Mouse (Mus musculus) neural tube, embryonic 15.5 days (tissue): ENCODE data around the gene Ttc23. TPM values are rescaled to one million over a fixed set of nuclear protein-coding genes. Genes with fewer than 3 reads are reported as not detected.
A peak's percentile ranks its signal among the peaks of the same experiment; 100 is the strongest.

Source experiments
- ATAC-seq: fragments of 200-750 bp; cut with Nextera tagmentation; 2 replicates; pipeline ENCODE4 v1.8.0; 2017; ENCODE audit warnings: mild to moderate bottlenecking, moderate TSS enrichment, moderate library complexity; ENCODE audit not compliant: low FRiP score
- H3K27ac ChIP-seq: fragments of 300-500 bp; sonication (generic); replicated peaks from 2 replicates; pipeline ENCODE4 v1.5.1; 2015; ENCODE audit warnings: mild to moderate bottlenecking, inconsistent platforms
- H3K27me3 ChIP-seq: fragments of 300-500 bp; sonication (generic); replicated peaks from 2 replicates; pipeline ENCODE4 v1.6.1; 2015; ENCODE audit warnings: inconsistent platforms
- H3K36me3 ChIP-seq: fragments of 300-500 bp; sonication (generic); 2 replicates; pipeline ENCODE4 v1.6.1; 2015; ENCODE audit warnings: inconsistent platforms
- H3K4me1 ChIP-seq: fragments of 300-500 bp; sonication (generic); 2 replicates; pipeline ENCODE4 v1.6.1; 2015; ENCODE audit warnings: inconsistent platforms
- H3K4me2 ChIP-seq: fragments of 300-500 bp; sonication (generic); 2 replicates; pipeline ENCODE4 v1.6.1; 2015; ENCODE audit warnings: inconsistent platforms, mild to moderate bottlenecking, moderate library complexity
- H3K4me3 ChIP-seq: fragments of 300-500 bp; sonication (generic); replicated peaks from 2 replicates; pipeline ENCODE4 v1.5.1; 2015; ENCODE audit warnings: mild to moderate bottlenecking, inconsistent platforms
- H3K9ac ChIP-seq: fragments of 300-500 bp; sonication (generic); replicated peaks from 2 replicates; pipeline ENCODE4 v1.6.1; 2015; ENCODE audit warnings: mild to moderate bottlenecking, inconsistent platforms
- H3K9me3 ChIP-seq: fragments of 300-500 bp; sonication (generic); replicated peaks from 2 replicates; pipeline ENCODE4 v1.6.1; 2016; ENCODE audit warnings: inconsistent platforms
- WGBS: fragments of 180-500 bp; shearing (Covaris S2); methylation state at CpG from one replicate; pipeline ENCODE4 v1.1.7; 2015; ENCODE audit warnings: mixed read lengths; 5-methylcytosine and 5-hydroxymethylcytosine counted together
- polyA plus RNA-seq: library from polyadenylated mRNA; unstranded; fragments of >200 nt; fragmentation: Nextera tagmentation; extraction: Ambion mirVana; gene quantifications from 2 replicates; pipeline ENCODE4 v1.2.1, GENCODE M21; 2015

Ttc23 gene
- polyA plus RNA-seq, 1 experiment from 2014 or later: 6.1 TPM

GRCm38 (mm10) chr7:67619836-67620235 is 27.4 kb upstream of the Ttc23 start:
- Histone ChIP-seq H3K27me3 (no peaks in the 10 kb centered on the region), H3K4me3 (no peak overlapping the region), H3K36me3 (no peaks in the 10 kb centered on the region), H3K9me3 (no peaks in the 10 kb centered on the region), H3K4me2 (no peak overlapping the region), H3K4me1 (no peaks in the 10 kb centered on the region), H3K9ac (no peak overlapping the region), H3K27ac (no peak overlapping the region)
- ATAC-seq: 0 out of 2 replicates have a peak, but pooled peaks have one; percentile 50
- WGBS: 79% methylated on average over 4 of the region's 4 CpGs

DNA sequence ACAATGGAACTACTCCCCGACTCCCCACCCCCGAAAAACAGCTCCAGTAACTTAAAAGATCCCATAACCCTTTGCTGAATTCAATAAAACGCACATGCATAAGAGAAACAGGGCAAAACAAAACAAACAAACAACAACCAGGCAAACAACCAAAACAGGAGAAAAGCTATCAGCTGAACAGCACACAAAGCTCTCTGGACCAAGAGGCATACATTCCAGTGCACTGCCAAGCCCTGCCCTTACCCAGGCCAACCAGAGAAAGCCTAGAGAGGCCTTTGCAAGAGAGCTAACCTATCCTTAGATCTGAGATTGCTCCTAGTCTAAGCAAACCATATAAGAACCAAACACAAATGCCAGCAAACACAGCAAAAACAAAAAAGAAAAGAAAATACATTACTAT is 25.1 kb upstream of the Ttc23 start:
- 73% methylated on average over 3 of the region's 3 CpGs for WGBS
- no peak for ATAC-seq
- no peaks in the 10 kb centered on the region for H3K9me3 ChIP-seq

GRCm38 (mm10) chr7:67626671-67627070 is 20.5 kb upstream of the Ttc23 start:
- no peaks in the 10 kb centered on the region for H3K9me3 ChIP-seq
- H3K4me1 ChIP-seq: no peaks in the 10 kb centered on the region
- H3K27ac ChIP-seq: no peak overlapping the region
- no peak overlapping the region for H3K4me3 ChIP-seq
- no peak overlapping the region for H3K9ac ChIP-seq
- H3K36me3 ChIP-seq: 0 out of 2 replicates have a peak, but pooled peaks cover 7% of the 10 kb centered on the region
- no peak overlapping the region for H3K4me2 ChIP-seq
- H3K27me3 ChIP-seq: no peaks in the 10 kb centered on the region
- no peak for ATAC-seq
- 91% methylated on average over 5 of the region's 5 CpGs for WGBS

More for the DNA sequence above, 25.1 kb upstream of the Ttc23 start:
- Histone ChIP-seq H3K4me2 (no peak overlapping the region), H3K4me1 (no peaks in the 10 kb centered on the region), H3K36me3 (0 out of 2 replicates have a peak, but pooled peaks cover 2% of the 10 kb centered on the region), H3K27me3 (no peaks in the 10 kb centered on the region), H3K4me3 (no peak overlapping the region), H3K9ac (no peak overlapping the region), H3K27ac (no peak overlapping the region)

DNA sequence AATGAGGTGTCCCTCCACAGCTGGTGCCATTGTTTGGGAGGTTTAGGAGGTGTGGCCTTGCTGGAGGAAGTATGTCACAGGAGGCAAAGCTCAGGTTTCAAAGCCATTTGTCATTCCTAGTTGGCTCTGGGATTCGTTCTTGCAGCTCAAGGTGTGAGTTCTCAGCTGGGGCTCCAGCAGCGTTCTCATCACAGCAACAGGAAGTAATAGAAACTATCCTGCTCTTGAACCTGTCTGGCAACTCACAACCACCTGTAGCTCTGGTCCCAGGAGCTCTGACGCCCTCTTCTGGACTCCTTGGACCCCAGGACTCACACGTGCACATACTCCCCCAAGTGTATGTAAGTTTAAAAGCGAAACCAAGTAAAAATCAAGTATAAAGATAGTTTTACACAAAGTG is 17.5 kb upstream of the Ttc23 start:
- H3K27me3 ChIP-seq: no peaks in the 10 kb centered on the region
- no peak overlapping the region for H3K9ac ChIP-seq
- 43% methylated on average over 5 of the region's 5 CpGs for WGBS
- no peak overlapping the region for H3K4me3 ChIP-seq
- ATAC-seq: no peak
- H3K4me2 ChIP-seq: no peak overlapping the region
- no peaks in the 10 kb centered on the region for H3K9me3 ChIP-seq
- H3K4me1 ChIP-seq: no peaks in the 10 kb centered on the region
- 0 out of 2 replicates have a peak, but pooled peaks cover 11% of the 10 kb centered on the region for H3K36me3 ChIP-seq
- no peak overlapping the region for H3K27ac ChIP-seq

- Histone ChIP-seq H3K36me3 (peaks cover 11% of the 10 kb centered on the region; the same call in 1 of the 2 replicates), H3K4me3 (no peak overlapping the region), H3K9ac (no peak overlapping the region), H3K4me2 (no peak overlapping the region), H3K4me1 (no peaks in the 10 kb centered on the region), H3K27me3 (no peaks in the 10 kb centered on the region), H3K27ac (no peak overlapping the region), H3K9me3 (no peaks in the 10 kb centered on the region)
- peak; percentile 57; the same call in 1 of the 2 replicates for ATAC-seq
- whole genome bisulfite sequencing: 19% methylated on average over 2 of the region's 2 CpGs
These were observed 16.4 kb upstream of the Ttc23 start for GRCm38 (mm10) chr7:67630817-67631216.

DNA sequence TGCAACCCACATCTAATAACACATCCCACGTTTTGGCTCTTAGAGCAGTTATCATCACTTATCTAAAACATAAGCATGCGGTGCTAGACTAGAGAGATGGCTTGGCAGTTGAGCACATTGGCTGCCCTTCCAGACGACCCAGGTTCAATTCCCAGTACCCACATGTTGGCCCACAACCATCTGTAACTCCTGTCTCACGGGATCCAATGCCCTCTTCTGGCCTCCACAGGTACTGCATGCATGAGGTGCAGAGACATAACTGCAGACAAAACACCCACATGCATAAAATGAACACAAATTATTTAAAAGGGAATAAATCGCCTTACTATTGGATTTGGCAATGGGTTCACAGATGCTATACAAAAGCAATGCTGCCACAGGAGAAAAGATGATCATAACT is 14.8 kb upstream of the Ttc23 start:
- no peak overlapping the region for H3K4me2 ChIP-seq
- peaks cover 12% of the 10 kb centered on the region; the same call in 1 of the 2 replicates for H3K36me3 ChIP-seq
- ATAC-seq: no peak
- no peak overlapping the region for H3K4me3 ChIP-seq
- H3K27me3 ChIP-seq: no peaks in the 10 kb centered on the region
- no peak overlapping the region for H3K9ac ChIP-seq
- H3K27ac ChIP-seq: no peak overlapping the region
- H3K9me3 ChIP-seq: no peaks in the 10 kb centered on the region
- 87% methylated on average over 5 of the region's 5 CpGs for WGBS
- no peaks in the 10 kb centered on the region for H3K4me1 ChIP-seq

- Histone ChIP-seq H3K4me2 (no peak overlapping the region), H3K4me3 (no peak overlapping the region), H3K27ac (no peak overlapping the region), H3K9me3 (no peaks in the 10 kb centered on the region), H3K27me3 (no peaks in the 10 kb centered on the region), H3K9ac (no peak overlapping the region), H3K4me1 (no peaks in the 10 kb centered on the region), H3K36me3 (peaks cover 12% of the 10 kb centered on the region; the same call in 1 of the 2 replicates)
- no peak for ATAC-seq
- 97% methylated on average over 3 of the region's 3 CpGs for WGBS
These were observed 13.0 kb upstream of the Ttc23 start for GRCm38 (mm10) chr7:67634210-67634609.

DNA sequence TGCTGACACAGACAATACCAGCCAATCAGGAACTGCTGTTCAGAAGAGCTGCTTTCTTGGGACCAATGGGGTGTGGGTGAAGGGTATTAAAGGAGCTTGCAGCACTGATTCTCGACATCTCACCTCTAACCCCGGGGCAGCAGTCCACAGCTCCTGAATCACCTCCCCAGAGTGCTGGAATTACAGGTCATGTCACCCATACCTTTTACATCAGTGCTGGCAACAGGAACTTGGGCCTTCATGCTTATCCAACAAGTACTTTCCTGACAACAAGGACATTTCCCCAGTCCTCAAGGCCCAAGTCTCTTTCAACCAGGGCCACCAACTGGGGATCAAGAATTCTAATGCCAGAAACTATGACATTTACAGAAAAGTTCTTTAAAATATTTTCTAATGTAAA is 11.0 kb upstream of the Ttc23 start:
- Histone ChIP-seq H3K4me2 (no peak overlapping the region), H3K4me3 (no peak overlapping the region), H3K9ac (no peak overlapping the region), H3K27ac (no peak overlapping the region), H3K9me3 (no peaks in the 10 kb centered on the region), H3K27me3 (no peaks in the 10 kb centered on the region), H3K4me1 (no peaks in the 10 kb centered on the region), H3K36me3 (peaks cover 12% of the 10 kb centered on the region; the same call in 1 of the 2 replicates)
- no peak for ATAC-seq
- WGBS: 81% methylated on average over 2 of the region's 2 CpGs

DNA sequence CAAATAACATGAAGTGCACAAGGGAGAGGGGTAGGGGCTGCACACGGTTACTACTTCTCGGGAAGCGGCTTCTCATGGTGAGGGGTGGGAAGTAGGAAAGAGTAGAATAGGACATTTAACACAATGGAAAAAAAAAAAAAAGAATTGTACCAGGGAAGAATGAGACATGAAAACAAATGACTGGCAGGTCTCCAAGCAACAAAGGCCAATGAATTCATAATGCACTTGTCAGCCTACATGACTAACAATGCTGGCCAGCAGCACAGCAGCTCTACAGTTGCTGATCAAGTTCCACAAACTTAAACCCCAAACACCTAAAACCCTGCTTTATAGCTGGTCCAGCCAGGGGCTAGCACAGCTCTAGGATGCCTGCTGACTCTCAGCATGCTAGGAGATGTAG is 8.2 kb upstream of the Ttc23 start:
- H3K27ac ChIP-seq: no peak overlapping the region
- ATAC-seq: no peak
- H3K9ac ChIP-seq: no peak overlapping the region
- no peaks in the 10 kb centered on the region for H3K9me3 ChIP-seq
- WGBS: 74% methylated on average over 3 of the region's 3 CpGs
- H3K4me1 ChIP-seq: peaks cover 6% of the 10 kb centered on the region
- peaks cover 8% of the 10 kb centered on the region; the same call in 1 of the 2 replicates for H3K36me3 ChIP-seq
- no peak overlapping the region for H3K4me3 ChIP-seq
- H3K4me2 ChIP-seq: no peak overlapping the region
- no peaks in the 10 kb centered on the region for H3K27me3 ChIP-seq

- Histone ChIP-seq H3K9ac (no peak overlapping the region), H3K27me3 (no peaks in the 10 kb centered on the region), H3K9me3 (no peaks in the 10 kb centered on the region), H3K4me2 (no peak overlapping the region), H3K36me3 (no peaks in the 10 kb centered on the region), H3K27ac (no peak overlapping the region), H3K4me1 (peaks cover 20% of the 10 kb centered on the region), H3K4me3 (no peak overlapping the region)
- no peak for ATAC-seq
- WGBS: 91% methylated on average over 9 of the region's 9 CpGs
These were observed 4.3 kb upstream of the Ttc23 start for GRCm38 (mm10) chr7:67642955-67643354.

GRCm38 (mm10) chr7:67644291-67644690 is 2.9 kb upstream of the Ttc23 start:
- Histone ChIP-seq H3K27me3 (no peaks in the 10 kb centered on the region), H3K9ac (peak overlapping the region; percentile 96), H3K4me1 (peaks cover 20% of the 10 kb centered on the region), H3K4me2 (peak overlapping the region; percentile 58), H3K27ac (no peak overlapping the region), H3K36me3 (no peaks in the 10 kb centered on the region), H3K9me3 (no peaks in the 10 kb centered on the region), H3K4me3 (peak overlapping the region; percentile 92)
- ATAC-seq: no peak
- WGBS: 36% methylated on average over 8 of the region's 8 CpGs

DNA sequence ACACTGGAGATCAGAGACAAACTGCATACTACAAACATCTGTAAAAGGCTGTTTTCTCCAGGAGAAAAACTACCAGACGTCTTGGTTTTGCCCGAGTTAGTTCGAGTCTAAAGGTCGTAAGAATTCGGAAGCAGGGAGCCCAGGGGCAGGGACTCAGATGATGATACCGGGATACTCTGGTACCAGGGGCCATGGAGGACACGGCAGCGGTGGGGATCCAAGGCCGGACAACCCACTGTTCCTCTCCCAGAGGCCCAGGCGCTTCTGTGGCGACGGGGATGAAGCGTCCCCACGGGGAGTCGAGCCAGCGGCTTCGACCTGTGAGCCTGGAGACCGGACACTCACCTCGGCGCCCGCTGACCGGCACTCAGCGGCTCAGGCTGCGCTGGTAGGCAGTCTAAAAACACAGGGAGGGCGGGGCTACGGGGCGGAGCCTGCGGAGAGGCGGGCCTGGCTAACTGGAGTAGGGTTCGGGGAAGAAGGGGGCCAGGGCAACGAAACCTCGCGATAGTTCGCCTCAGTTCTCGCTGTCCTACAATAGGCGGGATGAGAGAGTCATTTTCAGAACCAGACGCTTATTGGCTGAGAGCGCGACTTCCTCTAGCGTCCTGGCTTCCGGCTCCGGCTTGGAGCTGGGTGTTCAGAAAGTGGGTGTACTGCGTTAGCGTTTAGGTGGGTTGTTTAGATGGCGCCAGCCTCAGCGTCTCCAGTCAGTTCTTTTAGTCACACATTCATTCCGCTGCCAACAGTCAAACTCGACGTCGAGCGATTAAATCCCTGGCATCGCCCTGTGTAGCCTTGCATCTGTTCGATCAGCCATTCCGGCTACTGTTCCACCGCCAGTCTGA is 2.2 kb upstream of the Ttc23 start, which contains the start of gene Lrrc28:
Lrrc28 (minus strand) TSS at position 436 of the 848 bp plus-strand sequence.
- peak within 1 kb of the TSS; percentile 92 for H3K4me3 ChIP-seq
- H3K36me3 ChIP-seq: no peaks in the 10 kb centered on the region
- H3K27me3 ChIP-seq: no peaks in the 10 kb centered on the region
- under 1% methylated on average over 55 of the region's 55 CpGs for WGBS
- ATAC-seq: peak; percentile 100
- H3K4me1 ChIP-seq: peaks cover 20% of the 10 kb centered on the region
- peak within 1 kb of the TSS; percentile 96 for H3K9ac ChIP-seq
- no peaks in the 10 kb centered on the region for H3K9me3 ChIP-seq
- H3K4me2 ChIP-seq: peak within 1 kb of the TSS; percentile 81
- H3K27ac ChIP-seq: peak within 1 kb of the TSS; percentile 92
